Mouse (Mus musculus): ENCODE data around the gene Adam12. TPM values are rescaled to one million over a fixed set of nuclear protein-coding genes. Genes with fewer than 3 reads are reported as not detected.
A peak's percentile ranks its signal among the peaks of the same experiment; 100 is the strongest.

Gene Adam12
- polyA plus RNA-seq, 1 experiment from 2014 or later = 6.1 TPM

DNA sequence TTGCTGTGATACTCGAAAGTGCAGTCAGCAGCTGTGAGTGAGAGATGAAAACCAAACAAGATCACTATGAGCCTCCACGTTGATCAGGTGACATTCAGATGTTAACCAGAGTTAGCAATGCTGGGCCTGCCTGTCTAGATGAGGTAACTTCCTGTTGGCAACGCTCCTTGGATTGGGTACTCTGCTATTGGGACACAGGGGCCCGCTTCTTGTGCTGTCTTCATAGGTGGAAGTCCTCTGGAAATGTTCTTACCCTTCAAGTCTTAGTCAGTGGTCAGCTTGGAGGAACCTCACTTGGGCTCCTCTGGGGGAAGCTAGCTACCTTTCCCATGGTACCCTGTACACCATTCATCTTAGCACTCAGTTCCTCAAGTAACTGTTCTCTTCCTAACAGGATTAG is 169.3 kb downstream of the Adam12 start:
- ATAC-seq (ENCODE audit: insufficient number of reproducible peaks, insufficient read depth, low FRiP score, low TSS enrichment, low read depth) = no peak
- no peaks in the 10 kb centered on the region for H3K9me3 ChIP-seq
- H3K36me3 ChIP-seq = no peaks in the 10 kb centered on the region
- 73% methylated on average over 4 of the region's 4 CpGs for WGBS
- H3K4me2 ChIP-seq = no peak overlapping the region
- no peak overlapping the region for H3K27ac ChIP-seq
- no peaks in the 10 kb centered on the region for H3K4me1 ChIP-seq
- no peak overlapping the region for H3K4me3 ChIP-seq
- H3K27me3 ChIP-seq = no peaks in the 10 kb centered on the region
- H3K9ac ChIP-seq = no peak overlapping the region

DNA sequence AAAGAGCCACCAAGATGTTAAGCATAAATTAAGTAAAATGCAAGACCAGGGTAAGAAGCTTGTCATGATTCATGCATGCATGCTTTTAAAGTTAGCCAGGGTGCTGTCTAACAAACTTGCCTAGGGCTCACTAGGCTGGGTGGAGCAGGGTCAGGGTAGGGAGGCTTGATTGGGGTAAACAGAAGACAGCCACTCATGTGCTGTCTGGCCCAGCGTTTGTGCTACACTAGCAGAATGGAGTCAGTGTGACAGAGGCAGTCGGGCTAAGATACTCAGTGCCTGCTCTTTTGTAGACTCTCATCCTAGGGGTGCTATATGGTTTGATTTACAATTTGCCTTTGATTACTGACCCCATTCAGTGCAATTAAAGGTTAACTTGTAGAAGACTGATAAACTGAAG is 179.5 kb downstream of the Adam12 start:
- Histone ChIP-seq H3K4me2 (no peak overlapping the region), H3K9me3 (no peaks in the 10 kb centered on the region), H3K4me3 (no peak overlapping the region), H3K4me1 (no peaks in the 10 kb centered on the region), H3K36me3 (no peaks in the 10 kb centered on the region), H3K27ac (no peak overlapping the region), H3K9ac (no peak overlapping the region), H3K27me3 (no peaks in the 10 kb centered on the region)
- no peak for ATAC-seq (ENCODE audit: insufficient number of reproducible peaks, insufficient read depth, low FRiP score, low TSS enrichment, low read depth)
- 46% methylated on average over 2 of the region's 2 CpGs for WGBS

DNA sequence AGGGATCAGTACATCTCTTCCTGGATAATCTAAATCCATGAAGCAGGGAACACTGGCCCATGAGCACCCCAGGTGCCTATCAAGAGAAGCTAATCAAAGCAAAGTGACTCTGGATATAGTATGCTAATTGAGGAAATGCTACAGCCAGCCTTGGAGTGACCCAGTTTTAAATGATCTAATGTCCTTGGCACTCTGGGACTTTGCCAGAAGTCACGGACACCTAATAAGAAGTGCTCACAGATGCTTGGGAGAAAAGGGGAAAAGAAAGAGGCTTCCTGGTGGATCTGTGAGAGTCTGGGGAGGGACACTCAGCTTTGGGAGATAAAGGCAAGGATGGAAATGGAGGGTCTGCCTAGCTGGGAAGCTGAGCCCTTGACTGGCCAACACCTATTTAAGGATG is 181.6 kb downstream of the Adam12 start:
- Histone ChIP-seq H3K36me3 (no peaks in the 10 kb centered on the region), H3K4me1 (no peaks in the 10 kb centered on the region), H3K9ac (no peak overlapping the region), H3K4me2 (no peak overlapping the region), H3K27me3 (no peaks in the 10 kb centered on the region), H3K9me3 (no peaks in the 10 kb centered on the region), H3K4me3 (no peak overlapping the region), H3K27ac (no peak overlapping the region)
- WGBS = 80% methylated on average over 1 of the region's 1 CpGs
- ATAC-seq (ENCODE audit: insufficient number of reproducible peaks, insufficient read depth, low FRiP score, low TSS enrichment, low read depth) = no peak

DNA sequence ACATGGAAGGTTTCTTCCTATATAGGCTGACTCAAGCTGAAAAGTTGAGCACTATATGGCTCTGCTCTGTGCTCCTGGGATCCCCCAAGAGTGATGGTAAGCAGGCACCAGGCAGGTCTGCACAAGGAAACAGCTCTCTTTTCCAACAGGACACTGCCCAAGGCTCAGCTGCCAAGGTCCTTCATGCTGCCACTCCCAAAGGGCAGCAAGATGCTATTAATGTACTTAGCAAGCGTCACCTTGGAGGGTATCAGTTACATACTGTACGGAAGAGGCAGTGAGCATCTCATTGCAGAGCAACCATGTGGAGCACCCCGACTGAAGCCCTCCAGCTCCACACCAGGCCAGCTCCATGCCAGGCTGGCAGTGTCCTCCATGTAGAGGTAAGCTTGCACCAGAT is 185.6 kb downstream of the Adam12 start:
- Histone ChIP-seq H3K27me3 (no peaks in the 10 kb centered on the region), H3K9ac (no peak overlapping the region), H3K4me1 (no peaks in the 10 kb centered on the region), H3K4me2 (no peak overlapping the region), H3K4me3 (no peak overlapping the region), H3K36me3 (no peaks in the 10 kb centered on the region), H3K27ac (no peak overlapping the region), H3K9me3 (no peaks in the 10 kb centered on the region)
- no peak for ATAC-seq (ENCODE audit: insufficient number of reproducible peaks, insufficient read depth, low FRiP score, low TSS enrichment, low read depth)
- WGBS = 82% methylated on average over 3 of the region's 3 CpGs

DNA sequence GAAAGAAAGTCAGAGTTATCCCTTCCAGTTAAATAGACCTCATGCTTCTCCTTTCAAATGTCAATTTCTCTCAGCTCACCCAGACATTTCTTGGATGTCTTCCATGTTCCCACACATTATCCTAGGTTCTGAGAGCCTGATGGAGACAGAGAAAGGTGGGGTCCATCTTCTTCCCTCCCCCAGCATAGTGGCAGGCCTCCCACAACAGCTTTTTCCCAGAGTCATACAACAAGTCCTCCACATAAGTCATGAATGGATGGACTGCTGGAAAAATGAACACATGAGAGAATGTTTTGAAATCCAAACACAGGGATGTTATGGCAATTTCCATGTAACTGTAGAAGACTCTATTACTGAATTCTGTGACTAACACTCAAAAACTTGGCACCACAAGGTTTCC is 188.4 kb downstream of the Adam12 start:
- ATAC-seq (ENCODE audit: insufficient number of reproducible peaks, insufficient read depth, low FRiP score, low TSS enrichment, low read depth) = no peak
- Histone ChIP-seq H3K4me2 (no peak overlapping the region), H3K9me3 (no peaks in the 10 kb centered on the region), H3K4me3 (no peak overlapping the region), H3K4me1 (no peaks in the 10 kb centered on the region), H3K36me3 (no peaks in the 10 kb centered on the region), H3K27me3 (no peaks in the 10 kb centered on the region), H3K9ac (no peak overlapping the region), H3K27ac (no peak overlapping the region)

DNA sequence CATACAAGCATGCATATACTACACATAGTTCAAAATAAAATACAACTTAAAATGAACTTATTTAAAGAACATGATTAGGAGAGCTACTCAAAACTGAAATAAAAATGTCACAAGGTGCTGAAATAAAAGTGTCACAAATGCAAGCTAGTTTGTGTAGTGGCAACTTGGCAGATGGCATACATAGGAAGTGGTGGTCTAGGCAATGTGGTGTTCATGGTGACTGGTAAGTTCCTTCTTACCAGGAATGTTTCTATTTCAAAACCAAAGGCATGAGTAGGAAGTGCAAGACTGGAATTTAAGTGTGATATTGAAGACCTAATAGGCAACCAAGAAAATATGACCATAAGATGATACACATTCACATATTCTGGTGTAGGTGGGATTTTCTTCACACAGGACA is 189.3 kb downstream of the Adam12 start:
- no peak for ATAC-seq (ENCODE audit: insufficient number of reproducible peaks, insufficient read depth, low FRiP score, low TSS enrichment, low read depth)
- Histone ChIP-seq H3K4me3 (no peak overlapping the region), H3K4me1 (no peaks in the 10 kb centered on the region), H3K4me2 (no peak overlapping the region), H3K27me3 (no peaks in the 10 kb centered on the region), H3K9ac (no peak overlapping the region), H3K27ac (no peak overlapping the region), H3K36me3 (no peaks in the 10 kb centered on the region), H3K9me3 (no peaks in the 10 kb centered on the region)

DNA sequence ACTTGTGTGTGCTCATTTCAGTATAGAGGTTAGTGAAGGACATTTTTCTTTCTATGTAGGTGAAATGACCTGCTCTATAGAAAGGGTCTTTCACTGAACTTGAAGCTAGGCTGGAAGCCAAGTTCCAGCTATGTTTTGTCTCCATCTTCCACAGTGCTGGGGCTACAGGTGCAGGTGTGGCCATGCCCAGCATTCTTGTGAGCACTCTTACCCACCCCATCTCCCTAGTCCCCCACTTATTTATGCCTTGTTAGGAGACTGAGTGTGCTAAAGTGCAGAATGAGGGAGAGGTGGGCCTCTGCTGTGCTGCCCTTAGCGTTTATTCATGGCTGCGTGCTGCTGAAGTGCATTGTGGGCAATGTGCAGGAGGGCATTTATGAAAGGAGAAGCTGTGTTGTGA is 198.0 kb downstream of the Adam12 start:
- Histone ChIP-seq H3K27me3 (no peaks in the 10 kb centered on the region), H3K9me3 (no peaks in the 10 kb centered on the region), H3K4me2 (no peak overlapping the region), H3K27ac (no peak overlapping the region), H3K9ac (no peak overlapping the region), H3K4me3 (no peak overlapping the region), H3K4me1 (peaks cover 24% of the 10 kb centered on the region), H3K36me3 (no peaks in the 10 kb centered on the region)
- 77% methylated on average over 2 of the region's 2 CpGs for WGBS
- no peak for ATAC-seq (ENCODE audit: insufficient number of reproducible peaks, insufficient read depth, low FRiP score, low TSS enrichment, low read depth)

DNA sequence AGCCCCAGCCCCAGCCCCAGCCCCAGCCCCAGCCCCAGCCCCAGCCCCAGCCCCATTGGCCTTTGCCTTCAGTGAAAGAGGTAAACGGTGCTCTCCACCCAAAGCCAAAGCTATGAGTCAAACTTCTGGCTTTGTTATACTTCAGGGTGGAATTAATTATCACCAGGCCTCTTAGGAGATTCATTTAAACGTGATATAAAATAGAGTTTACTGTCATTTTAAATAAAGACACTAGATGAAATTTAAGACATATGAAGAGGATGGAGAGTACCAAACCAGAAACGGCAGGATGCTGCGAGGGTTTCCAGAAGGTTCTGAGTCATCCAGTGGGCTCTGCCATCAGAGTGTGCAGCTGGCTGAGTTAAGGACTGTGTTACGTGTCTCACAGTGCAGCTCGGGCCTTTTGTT is 199.0 kb downstream of the Adam12 start:
- Histone ChIP-seq H3K27ac (peak overlapping the region; percentile 75), H3K27me3 (no peaks in the 10 kb centered on the region)
- no peak for ATAC-seq (ENCODE audit: insufficient number of reproducible peaks, insufficient read depth, low FRiP score, low TSS enrichment, low read depth)

DNA sequence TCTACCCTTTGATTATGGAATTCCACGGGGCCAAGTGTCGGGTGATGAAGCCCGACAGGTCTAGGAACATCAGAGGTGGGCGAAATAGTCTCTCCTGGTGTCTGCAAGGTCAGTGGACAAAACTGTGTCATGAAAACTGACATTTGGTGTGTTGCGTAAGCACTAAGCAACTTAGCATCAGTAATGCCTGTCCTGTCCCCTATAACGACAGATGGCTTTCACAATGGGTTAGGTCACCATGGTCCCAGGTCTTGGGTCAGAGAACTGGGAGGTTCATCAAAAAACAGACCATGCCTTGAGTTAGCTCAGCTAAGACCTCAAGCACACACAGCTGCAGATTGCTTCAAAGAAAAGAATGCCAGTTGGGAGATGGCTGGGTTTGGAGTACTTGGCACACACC is 200.2 kb downstream of the Adam12 start:
- 90% methylated on average over 6 of the region's 6 CpGs for WGBS
- Histone ChIP-seq H3K4me2 (no peak overlapping the region), H3K4me3 (no peak overlapping the region), H3K9me3 (no peaks in the 10 kb centered on the region), H3K36me3 (no peaks in the 10 kb centered on the region), H3K27ac (peak overlapping the region; percentile 89), H3K27me3 (no peaks in the 10 kb centered on the region), H3K9ac (no peak overlapping the region), H3K4me1 (peaks cover 44% of the 10 kb centered on the region)
- ATAC-seq (ENCODE audit: insufficient number of reproducible peaks, insufficient read depth, low FRiP score, low TSS enrichment, low read depth) = no peak

More for the DNA sequence above, 199.0 kb downstream of the Adam12 start:
- no peak overlapping the region for H3K4me2 ChIP-seq
- no peak overlapping the region for H3K9ac ChIP-seq
- H3K4me1 ChIP-seq = peaks cover 32% of the 10 kb centered on the region
- H3K4me3 ChIP-seq = no peak overlapping the region
- 16% methylated on average over 6 of the region's 6 CpGs for WGBS
- H3K36me3 ChIP-seq = no peaks in the 10 kb centered on the region
- no peaks in the 10 kb centered on the region for H3K9me3 ChIP-seq

DNA sequence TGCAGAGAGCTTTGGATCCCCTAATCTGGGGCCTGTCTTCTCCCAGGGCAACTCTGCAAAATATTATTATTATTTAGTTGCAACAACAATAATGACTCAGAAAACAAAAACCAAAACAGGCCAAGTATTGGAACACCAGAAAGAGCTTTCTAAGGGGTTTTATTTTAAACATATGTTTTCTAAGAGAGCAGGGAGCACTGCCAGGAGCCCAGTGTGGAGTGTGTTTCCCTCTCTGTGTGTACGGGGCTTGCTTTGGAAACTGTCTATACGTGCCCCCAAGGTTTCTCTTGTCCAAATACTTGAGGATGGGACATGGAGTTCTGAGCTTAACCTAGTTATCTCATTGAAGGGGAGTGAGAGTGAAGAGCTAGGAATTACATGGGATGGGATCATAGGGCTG is 200.7 kb downstream of the Adam12 start:
- H3K27me3 ChIP-seq = no peaks in the 10 kb centered on the region
- no peak for ATAC-seq (ENCODE audit: insufficient number of reproducible peaks, insufficient read depth, low FRiP score, low TSS enrichment, low read depth)
- H3K9ac ChIP-seq = no peak overlapping the region
- no peaks in the 10 kb centered on the region for H3K9me3 ChIP-seq
- H3K4me3 ChIP-seq = no peak overlapping the region
- WGBS = 28% methylated on average over 2 of the region's 2 CpGs
- H3K4me2 ChIP-seq = no peak overlapping the region
- peak overlapping the region; percentile 89 for H3K27ac ChIP-seq
- H3K4me1 ChIP-seq = peaks cover 50% of the 10 kb centered on the region
- no peaks in the 10 kb centered on the region for H3K36me3 ChIP-seq

DNA sequence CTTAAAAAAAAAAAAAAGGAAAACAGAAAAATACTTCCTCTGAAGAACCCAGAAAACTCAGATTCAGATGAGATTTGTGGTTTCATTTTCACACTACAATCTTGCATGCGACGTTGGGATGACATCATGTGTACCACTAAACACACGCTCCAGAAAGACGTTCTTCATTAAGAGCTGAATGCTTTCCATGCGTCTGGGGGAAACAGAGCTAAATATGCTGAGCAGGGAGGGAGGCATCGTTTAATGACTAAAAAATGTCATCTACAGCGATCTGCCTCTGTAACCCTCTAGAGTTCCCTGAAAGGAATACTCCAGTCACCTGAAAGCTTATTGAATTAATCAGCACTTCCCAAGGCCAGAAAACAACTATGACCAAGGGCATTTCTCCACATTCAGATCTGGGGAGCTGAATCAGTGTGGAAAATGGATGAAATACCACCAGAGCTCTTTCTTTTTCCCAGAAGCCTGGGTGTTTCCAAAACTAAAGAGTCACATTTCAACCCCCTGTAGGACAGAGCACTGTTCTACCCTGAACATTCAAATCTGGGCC is 203.6 kb downstream of the Adam12 start:
- Histone ChIP-seq H3K36me3 (no peaks in the 10 kb centered on the region), H3K27me3 (no peaks in the 10 kb centered on the region), H3K9ac (no peak overlapping the region), H3K9me3 (no peaks in the 10 kb centered on the region), H3K27ac (peak overlapping the region; percentile 58), H3K4me2 (no peak overlapping the region), H3K4me3 (no peak overlapping the region), H3K4me1 (peaks cover 53% of the 10 kb centered on the region)
- ATAC-seq (ENCODE audit: insufficient number of reproducible peaks, insufficient read depth, low FRiP score, low TSS enrichment, low read depth) = no peak
- WGBS = 22% methylated on average over 7 of the region's 7 CpGs

DNA sequence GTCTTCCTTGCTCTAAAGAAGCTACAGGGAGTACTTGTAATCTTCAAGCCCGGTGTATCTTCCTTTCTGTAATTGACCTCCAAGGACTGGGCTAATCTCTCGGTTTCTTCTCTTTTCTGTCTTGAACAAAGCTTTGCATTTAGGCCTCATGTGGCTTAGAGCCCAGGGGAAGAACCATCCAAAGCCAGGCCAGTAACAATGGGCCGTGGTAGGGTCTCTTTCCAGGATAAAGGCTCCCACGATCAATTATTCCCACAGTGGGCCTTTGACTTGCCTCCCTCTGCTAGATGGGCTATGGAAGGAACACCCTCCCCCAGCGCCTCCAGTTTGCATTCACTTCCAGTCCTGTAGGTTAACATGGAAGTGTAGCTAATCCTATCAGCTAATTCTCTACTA is 204.9 kb downstream of the Adam12 start:
- 38% methylated on average over 5 of the region's 5 CpGs for WGBS
- no peak for ATAC-seq (ENCODE audit: insufficient number of reproducible peaks, insufficient read depth, low FRiP score, low TSS enrichment, low read depth)
- H3K27ac ChIP-seq = peak overlapping the region; percentile 71
- no peak overlapping the region for H3K9ac ChIP-seq
- H3K36me3 ChIP-seq = no peaks in the 10 kb centered on the region
- H3K4me1 ChIP-seq = peaks cover 48% of the 10 kb centered on the region
- H3K4me3 ChIP-seq = no peak overlapping the region
- H3K27me3 ChIP-seq = no peaks in the 10 kb centered on the region
- no peaks in the 10 kb centered on the region for H3K9me3 ChIP-seq
- H3K4me2 ChIP-seq = no peak overlapping the region
